Mouse (Mus musculus): ENCODE measurements around the gene Ism1.

The Ism1 gene

GRCm38 (mm10) chr2:139712046-139712445, 34.1 kb downstream of the Ism1 start:
- in situ Hi-C loops (cut with MboI, MseI): loop anchor here (5.0 kb wide), 1 partner anchor 115 kb away; no protein-coding TSS in a partner anchor

GRCm38 (mm10) chr2:139714206-139714605, 36.2 kb downstream of the Ism1 start:
- in situ Hi-C loops (cut with MboI, MseI): loop anchor here (5.0 kb wide), 1 partner anchor 117 kb away; no protein-coding TSS in a partner anchor

GRCm38 (mm10) chr2:139717772-139718171, 39.8 kb downstream of the Ism1 start:
- in situ Hi-C loops (cut with MboI, MseI): no loop called here

GRCm38 (mm10) chr2:139722700-139723099, 44.7 kb downstream of the Ism1 start:
- in situ Hi-C loops (cut with MboI, MseI): no loop called here

- in situ Hi-C loops (cut with MboI, MseI): no loop called here
Measured at GRCm38 (mm10) chr2:139723304-139723703, 45.3 kb downstream of the Ism1 start.

GRCm38 (mm10) chr2:139724202-139724838, 46.3 kb downstream of the Ism1 start:
- in situ Hi-C loops (cut with MboI, MseI): no loop called here

GRCm38 (mm10) chr2:139725328-139725727, 47.4 kb downstream of the Ism1 start:
- in situ Hi-C loops (cut with MboI, MseI): loop anchor here (25.0 kb wide), 1 partner anchor 338 kb away; no protein-coding TSS in a partner anchor

GRCm38 (mm10) chr2:139728060-139728459, 50.1 kb downstream of the Ism1 start:
- in situ Hi-C loops (cut with MboI, MseI): loop anchor here (25.0 kb wide), 1 partner anchor 341 kb away; no protein-coding TSS in a partner anchor

- in situ Hi-C loops (cut with MboI, MseI): loop anchor here (25.0 kb wide), 1 partner anchor 342 kb away; no protein-coding TSS in a partner anchor
Measured at GRCm38 (mm10) chr2:139729377-139729776, 51.4 kb downstream of the Ism1 start.

GRCm38 (mm10) chr2:139742381-139742780, 64.4 kb downstream of the Ism1 start:
- in situ Hi-C loops (cut with MboI, MseI): loop anchor here (25.0 kb wide), 1 partner anchor 355 kb away; no protein-coding TSS in a partner anchor

- in situ Hi-C loops (cut with MboI, MseI): no loop called here
Measured at GRCm38 (mm10) chr2:139757021-139757420, 79.0 kb downstream of the Ism1 start.

- in situ Hi-C loops (cut with MboI, MseI): no loop called here
Measured at GRCm38 (mm10) chr2:139757456-139757855, 79.5 kb downstream of the Ism1 start.

GRCm38 (mm10) chr2:139764355-139764754, 86.4 kb downstream of the Ism1 start:
- in situ Hi-C loops (cut with MboI, MseI): no loop called here

- in situ Hi-C loops (cut with MboI, MseI): loop anchor here (10.0 kb wide), 1 partner anchor 190 kb away; no protein-coding TSS in a partner anchor
Measured at GRCm38 (mm10) chr2:139774949-139775570, 97.1 kb downstream of the Ism1 start.

GRCm38 (mm10) chr2:139776644-139777043, 98.7 kb downstream of the Ism1 start:
- in situ Hi-C loops (cut with MboI, MseI): loop anchor here (10.0 kb wide), 1 partner anchor 188 kb away; no protein-coding TSS in a partner anchor

GRCm38 (mm10) chr2:139778283-139778682, 100.3 kb downstream of the Ism1 start:
- in situ Hi-C loops (cut with MboI, MseI): loop anchor here (10.0 kb wide), 1 partner anchor 187 kb away; no protein-coding TSS in a partner anchor

- in situ Hi-C loops (cut with MboI, MseI): no loop called here
Measured at GRCm38 (mm10) chr2:139783318-139783850, 105.4 kb downstream of the Ism1 start.

GRCm38 (mm10) chr2:139784465-139784864, 106.5 kb downstream of the Ism1 start:
- in situ Hi-C loops (cut with MboI, MseI): no loop called here

- in situ Hi-C loops (cut with MboI, MseI): no loop called here
Measured at GRCm38 (mm10) chr2:139784946-139785345, 107.0 kb downstream of the Ism1 start.

- in situ Hi-C loops (cut with MboI, MseI): no loop called here
Measured at GRCm38 (mm10) chr2:139788658-139789057, 110.7 kb downstream of the Ism1 start.

- in situ Hi-C loops (cut with MboI, MseI): no loop called here
Measured at GRCm38 (mm10) chr2:139792345-139793120, 114.6 kb downstream of the Ism1 start.

GRCm38 (mm10) chr2:139804041-139804440, 126.1 kb downstream of the Ism1 start:
- in situ Hi-C loops (cut with MboI, MseI): no loop called here
